Mouse (Mus musculus): ENCODE measurements around the gene Lrrc8d.

GRCm38 (mm10) chr5:105818411-105818810, 118.6 kb downstream of the Lrrc8d start:
- TF ChIP-seq CTCF (conservative IDR thresholded peaks at IDR 0.05; ENCODE audit: insufficient read depth, insufficient read length, low read depth, low read length) (no peak), POLR2A (IDR thresholded peaks at IDR 0.05; ENCODE audit: low read depth, low read length) (no peak)
